Mouse (Mus musculus) midbrain, embryonic 13.5 days (tissue): Measurements from ENCODE around the gene Tbc1d15. TPM values are rescaled to one million over a fixed set of nuclear protein-coding genes. Genes with fewer than 3 reads are reported as not detected.
A peak's percentile ranks its signal among the peaks of the same experiment; 100 is the strongest.

Source experiments
- ATAC-seq: fragments of 200-750 bp; cut with Nextera tagmentation; 2 replicates; pipeline ENCODE4 v1.8.0; 2017; ENCODE audit warnings: mild to moderate bottlenecking, moderate TSS enrichment, moderate library complexity
- H3K27ac ChIP-seq: fragments of 300-500 bp; sonication (generic); 2 replicates; pipeline ENCODE4 v1.5.1; 2015; ENCODE audit warnings: inconsistent platforms, mild to moderate bottlenecking, moderate library complexity
- H3K27me3 ChIP-seq: fragments of 300-500 bp; sonication (generic); 2 replicates; pipeline ENCODE4 v1.6.1; 2015; ENCODE audit warnings: mild to moderate bottlenecking, inconsistent platforms
- H3K36me3 ChIP-seq: fragments of 300-500 bp; sonication (generic); 2 replicates; pipeline ENCODE4 v1.6.1; 2015; ENCODE audit warnings: mild to moderate bottlenecking, inconsistent platforms
- H3K4me1 ChIP-seq: fragments of 300-500 bp; sonication (generic); replicated peaks from 2 replicates; pipeline ENCODE4 v1.6.1; 2015; ENCODE audit warnings: inconsistent platforms
- H3K4me2 ChIP-seq: fragments of 300-500 bp; sonication (generic); replicated peaks from 2 replicates; pipeline ENCODE4 v1.6.1; 2015; ENCODE audit warnings: moderate library complexity, mild to moderate bottlenecking, inconsistent platforms
- H3K4me3 ChIP-seq: fragments of 300-500 bp; sonication (generic); replicated peaks from 2 replicates; pipeline ENCODE4 v1.5.1; 2015; ENCODE audit warnings: mild to moderate bottlenecking, inconsistent platforms
- H3K9ac ChIP-seq: fragments of 300-500 bp; sonication (generic); replicated peaks from 2 replicates; pipeline ENCODE4 v1.6.1; 2015; ENCODE audit warnings: mild to moderate bottlenecking, inconsistent platforms
- H3K9me3 ChIP-seq: fragments of 300-500 bp; sonication (generic); 2 replicates; pipeline ENCODE4 v1.6.1; 2016; ENCODE audit warnings: mild to moderate bottlenecking, inconsistent platforms
- WGBS: fragments of 180-500 bp; shearing (Covaris S2); methylation state at CpG from one replicate; pipeline ENCODE4 v1.1.7; 2015; 5-methylcytosine and 5-hydroxymethylcytosine counted together
- polyA plus RNA-seq: library from polyadenylated mRNA; unstranded; fragments of >200 nt; fragmentation: Nextera tagmentation; extraction: Ambion mirVana; gene quantifications from 2 replicates; pipeline ENCODE4 v1.2.1, GENCODE M21; 2015

The Tbc1d15 gene
- polyA plus RNA-seq, 1 experiment from 2014 or later = 36.5 TPM

- no peak overlapping the region for H3K4me3 ChIP-seq
- 91% methylated on average over 12 of the region's 12 CpGs for WGBS
- no peaks in the 10 kb centered on the region for H3K9me3 ChIP-seq
- H3K9ac ChIP-seq = no peak overlapping the region
- H3K4me2 ChIP-seq = no peak overlapping the region
- no peak for ATAC-seq
- H3K36me3 ChIP-seq = no peaks in the 10 kb centered on the region
- H3K27ac ChIP-seq = no peak overlapping the region
- H3K27me3 ChIP-seq = no peaks in the 10 kb centered on the region
- no peaks in the 10 kb centered on the region for H3K4me1 ChIP-seq
Observed at GRCm38 (mm10) chr10:115270612-115271390, 19.5 kb upstream of the Tbc1d15 start.

- no peak for ATAC-seq
Observed at GRCm38 (mm10) chr10:115262926-115263562, 11.8 kb upstream of the Tbc1d15 start.

GRCm38 (mm10) chr10:115262261-115262660, 11.0 kb upstream of the Tbc1d15 start:
- H3K36me3 ChIP-seq = no peaks in the 10 kb centered on the region
- H3K4me2 ChIP-seq = no peak overlapping the region
- H3K9ac ChIP-seq = no peak overlapping the region
- ATAC-seq = no peak
- H3K27ac ChIP-seq = no peak overlapping the region
- H3K27me3 ChIP-seq = no peaks in the 10 kb centered on the region
- no peaks in the 10 kb centered on the region for H3K4me1 ChIP-seq
- H3K9me3 ChIP-seq = 0 out of 2 replicates have a peak, but pooled peaks cover 3% of the 10 kb centered on the region
- no peak overlapping the region for H3K4me3 ChIP-seq
- 86% methylated on average over 2 of the region's 2 CpGs for WGBS

More at GRCm38 (mm10) chr10:115262926-115263562, 11.8 kb upstream of the Tbc1d15 start:
- Histone ChIP-seq H3K4me1 (no peaks in the 10 kb centered on the region), H3K4me2 (no peak overlapping the region), H3K9ac (no peak overlapping the region), H3K27ac (no peak overlapping the region), H3K9me3 (0 out of 2 replicates have a peak, but pooled peaks cover 3% of the 10 kb centered on the region), H3K27me3 (no peaks in the 10 kb centered on the region), H3K4me3 (no peak overlapping the region), H3K36me3 (no peaks in the 10 kb centered on the region)
- 81% methylated on average over 5 of the region's 5 CpGs for WGBS

- ATAC-seq = no peak
- Histone ChIP-seq H3K4me2 (no peak overlapping the region), H3K27me3 (no peaks in the 10 kb centered on the region), H3K36me3 (no peaks in the 10 kb centered on the region), H3K4me1 (no peaks in the 10 kb centered on the region), H3K27ac (no peak overlapping the region), H3K9me3 (0 out of 2 replicates have a peak, but pooled peaks cover 3% of the 10 kb centered on the region), H3K4me3 (no peak overlapping the region), H3K9ac (no peak overlapping the region)
- 90% methylated on average over 3 of the region's 3 CpGs for WGBS
Observed at GRCm38 (mm10) chr10:115261428-115261827, 10.2 kb upstream of the Tbc1d15 start.

GRCm38 (mm10) chr10:115256162-115256561, 4.9 kb upstream of the Tbc1d15 start:
- Histone ChIP-seq H3K27ac (no peak overlapping the region), H3K4me1 (peaks cover 7% of the 10 kb centered on the region), H3K36me3 (no peaks in the 10 kb centered on the region), H3K4me2 (no peak overlapping the region), H3K27me3 (no peaks in the 10 kb centered on the region), H3K4me3 (no peak overlapping the region), H3K9me3 (0 out of 2 replicates have a peak, but pooled peaks cover 3% of the 10 kb centered on the region), H3K9ac (no peak overlapping the region)
- ATAC-seq = no peak
- 85% methylated on average over 5 of the region's 5 CpGs for WGBS

- Histone ChIP-seq H3K4me3 (no peak overlapping the region), H3K9ac (no peak overlapping the region), H3K4me2 (no peak overlapping the region), H3K36me3 (no peaks in the 10 kb centered on the region), H3K9me3 (no peaks in the 10 kb centered on the region), H3K27me3 (no peaks in the 10 kb centered on the region), H3K4me1 (peaks cover 23% of the 10 kb centered on the region), H3K27ac (no peak overlapping the region)
- no peak for ATAC-seq
- 84% methylated on average over 3 of the region's 3 CpGs for WGBS
Observed at GRCm38 (mm10) chr10:115253521-115253920, 2.3 kb upstream of the Tbc1d15 start.

- H3K9ac ChIP-seq = peak overlapping the region; percentile 55; the same call in 1 of the 2 replicates
- H3K36me3 ChIP-seq = no peaks in the 10 kb centered on the region
- no peaks in the 10 kb centered on the region for H3K27me3 ChIP-seq
- 12% methylated on average over 10 of the region's 10 CpGs for WGBS
- peaks cover 29% of the 10 kb centered on the region for H3K4me1 ChIP-seq
- H3K9me3 ChIP-seq = no peaks in the 10 kb centered on the region
- no peak for ATAC-seq
- no peak overlapping the region for H3K27ac ChIP-seq
- peak overlapping the region; percentile 58 for H3K4me2 ChIP-seq
- peak overlapping the region; percentile 73 for H3K4me3 ChIP-seq
Observed at GRCm38 (mm10) chr10:115252321-115252757, 1.1 kb upstream of the Tbc1d15 start.

- peaks cover 32% of the 10 kb centered on the region for H3K4me1 ChIP-seq
- WGBS = 32% methylated on average over 38 of the region's 38 CpGs
- H3K27me3 ChIP-seq = no peaks in the 10 kb centered on the region
- H3K9ac ChIP-seq = peak overlapping the region; percentile 80
- no peak for ATAC-seq
- H3K36me3 ChIP-seq = no peaks in the 10 kb centered on the region
- H3K27ac ChIP-seq = no peak overlapping the region
- no peaks in the 10 kb centered on the region for H3K9me3 ChIP-seq
- H3K4me2 ChIP-seq = peak overlapping the region; percentile 73
- H3K4me3 ChIP-seq = peak overlapping the region; percentile 73
Observed at GRCm38 (mm10) chr10:115250235-115251087, 806 bp downstream of the Tbc1d15 start.

GRCm38 (mm10) chr10:115248041-115248440, 3.2 kb downstream of the Tbc1d15 start:
- Histone ChIP-seq H3K36me3 (no peaks in the 10 kb centered on the region), H3K9me3 (no peaks in the 10 kb centered on the region), H3K9ac (0 out of 2 replicates have a peak overlapping the region, but pooled peaks have one; percentile 28), H3K4me3 (no peak overlapping the region), H3K4me2 (no peak overlapping the region), H3K4me1 (peaks cover 32% of the 10 kb centered on the region), H3K27me3 (no peaks in the 10 kb centered on the region), H3K27ac (no peak overlapping the region)
- 27% methylated on average over 7 of the region's 7 CpGs for WGBS
- ATAC-seq = no peak

GRCm38 (mm10) chr10:115245488-115245887, 5.8 kb downstream of the Tbc1d15 start:
- ATAC-seq = no peak
- 94% methylated on average over 2 of the region's 2 CpGs for WGBS
- H3K9me3 ChIP-seq = no peaks in the 10 kb centered on the region
- no peak overlapping the region for H3K27ac ChIP-seq
- no peaks in the 10 kb centered on the region for H3K27me3 ChIP-seq
- H3K4me2 ChIP-seq = no peak overlapping the region
- no peak overlapping the region for H3K4me3 ChIP-seq
- peaks cover 24% of the 10 kb centered on the region for H3K4me1 ChIP-seq
- H3K9ac ChIP-seq = no peak overlapping the region
- H3K36me3 ChIP-seq = no peaks in the 10 kb centered on the region

- ATAC-seq = no peak
- Histone ChIP-seq H3K4me3 (no peak overlapping the region), H3K9ac (no peak overlapping the region), H3K27me3 (no peaks in the 10 kb centered on the region), H3K27ac (no peak overlapping the region), H3K4me1 (0 out of 2 replicates have a peak, but pooled peaks cover 3% of the 10 kb centered on the region), H3K36me3 (peaks cover 29% of the 10 kb centered on the region), H3K9me3 (no peaks in the 10 kb centered on the region), H3K4me2 (no peak overlapping the region)
- WGBS = 84% methylated on average over 8 of the region's 8 CpGs
Observed at GRCm38 (mm10) chr10:115241082-115241595, 10.1 kb downstream of the Tbc1d15 start.
